Mouse (Mus musculus): ENCODE data around the gene Rreb1. TPM values are rescaled to one million over a fixed set of nuclear protein-coding genes. Genes with fewer than 3 reads are reported as not detected.

The Rreb1 gene
- total RNA-seq, 2 experiments from 2014 or later: 41.9 to 61.8 TPM

DNA sequence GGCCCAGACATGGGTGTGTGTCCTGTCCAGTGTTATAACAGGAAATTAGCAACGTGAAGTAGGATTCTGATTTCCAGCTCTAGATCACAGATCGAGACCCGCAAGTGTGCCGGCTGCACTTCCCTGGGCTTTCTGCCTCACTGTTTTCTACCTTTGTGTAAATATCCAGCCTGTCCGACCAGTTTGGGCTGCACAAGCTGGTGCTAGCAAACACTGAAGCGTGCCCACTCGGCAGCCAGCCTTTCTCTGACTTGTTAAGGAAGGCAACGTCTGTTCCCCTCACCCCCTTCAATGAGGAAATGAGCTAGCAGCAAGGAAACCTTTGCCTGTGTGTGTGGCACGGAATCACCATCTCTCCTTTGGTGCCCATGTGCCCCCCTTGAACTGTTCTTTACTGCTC, 129.9 kb downstream of the Rreb1 start:
- DNase-seq (ENCODE audit: extremely low spot score in 1 of 2, low spot score in 1 of 2): no peak

GRCm38 (mm10) chr13:37908493-37908892, 130.3 kb downstream of the Rreb1 start:
- DNase-seq (ENCODE audit: extremely low spot score in 1 of 2, low spot score in 1 of 2): no peak

- DNase-seq (ENCODE audit: extremely low spot score in 1 of 2, low spot score in 1 of 2): no peak
Observed at GRCm38 (mm10) chr13:37909225-37909624, 131.0 kb downstream of the Rreb1 start.

DNA sequence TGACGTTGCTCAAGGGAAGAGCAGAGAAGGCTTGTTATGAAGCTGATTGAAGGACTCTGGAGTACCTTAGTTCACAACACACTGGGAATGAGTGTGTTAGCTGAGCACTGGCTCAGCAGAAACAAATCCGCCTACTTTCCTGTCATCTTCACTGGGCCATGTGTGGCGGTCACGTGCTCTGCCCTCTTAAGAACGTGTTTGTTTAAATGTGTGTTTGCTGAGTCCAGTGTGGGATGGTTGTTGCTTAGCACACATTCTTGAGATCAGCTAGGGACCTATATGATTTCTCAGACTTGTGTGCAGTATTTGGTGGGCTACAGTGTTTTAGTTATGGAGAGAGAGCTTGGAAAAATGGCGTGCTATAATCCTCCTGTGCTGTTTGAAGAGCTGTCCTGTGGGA, 133.8 kb downstream of the Rreb1 start:
- no peak for DNase-seq (ENCODE audit: extremely low spot score in 1 of 2, low spot score in 1 of 2)

- no peak for DNase-seq (ENCODE audit: extremely low spot score in 1 of 2, low spot score in 1 of 2)
Observed at GRCm38 (mm10) chr13:37912591-37913467, 134.6 kb downstream of the Rreb1 start.

DNA sequence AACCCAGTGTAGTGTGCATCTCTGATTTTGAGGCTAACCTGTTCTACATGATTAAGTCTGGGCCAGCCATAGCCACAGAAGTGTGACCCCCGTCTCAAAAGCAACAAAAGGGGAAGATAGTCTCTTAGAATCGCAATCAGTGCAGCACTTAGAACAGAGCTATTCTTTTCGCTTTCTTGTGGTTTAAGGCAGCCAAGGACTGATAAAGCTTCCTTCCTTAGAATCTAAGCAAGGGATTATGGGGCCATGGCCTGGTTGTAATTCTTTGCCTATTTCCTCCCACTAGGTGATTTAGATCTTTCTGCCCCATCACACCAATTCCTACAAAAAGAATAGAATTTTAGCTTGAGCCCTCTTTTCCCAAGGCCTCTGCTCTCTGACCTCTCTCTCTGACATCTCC, 135.8 kb downstream of the Rreb1 start:
- DNase-seq (ENCODE audit: extremely low spot score in 1 of 2, low spot score in 1 of 2): no peak

DNA sequence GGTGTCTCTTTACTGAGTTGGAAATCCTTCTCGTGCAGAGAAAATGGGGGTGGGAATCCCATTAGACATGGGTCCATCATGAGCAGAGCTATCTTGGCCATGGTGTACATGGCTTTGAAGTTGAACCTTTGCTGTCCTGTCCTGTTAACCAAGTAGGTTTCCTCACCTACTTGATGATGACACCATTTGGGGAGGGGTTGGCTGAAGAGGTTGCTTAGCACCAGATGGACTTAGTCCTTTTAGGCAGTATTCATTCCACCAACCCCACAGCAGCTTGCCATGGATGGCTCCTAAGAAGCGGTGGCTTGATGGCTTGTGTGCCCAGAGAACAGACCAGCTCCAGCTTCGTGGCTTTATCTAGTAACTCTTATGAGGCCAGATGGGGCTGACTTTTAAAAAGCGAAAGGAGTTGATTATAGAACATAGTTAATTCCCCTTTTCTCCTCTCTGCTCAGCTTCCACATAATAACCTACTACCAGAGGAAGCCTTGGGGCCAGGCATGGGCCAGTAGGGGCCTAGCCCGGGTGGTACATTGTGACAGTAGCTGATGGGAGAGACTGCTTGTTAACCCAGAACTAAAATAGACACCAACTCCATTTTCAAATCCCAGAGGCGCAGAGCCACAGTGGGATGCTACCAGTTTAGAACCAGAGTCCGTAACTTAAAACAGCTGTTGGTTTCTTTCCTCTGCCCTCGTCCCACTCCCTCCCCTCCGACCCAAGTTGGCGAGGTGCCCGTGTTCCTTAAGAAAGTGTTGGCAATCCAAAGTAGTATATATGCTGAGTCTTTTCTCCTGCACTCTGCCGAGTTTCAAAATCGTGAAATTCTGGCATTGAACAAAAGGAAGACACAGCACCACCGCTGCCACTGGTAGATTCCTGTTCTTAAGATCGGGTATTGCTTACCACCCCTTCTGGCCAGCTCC, 140.4 kb downstream of the Rreb1 start:
- no peak for DNase-seq (ENCODE audit: extremely low spot score in 1 of 2, low spot score in 1 of 2)

DNA sequence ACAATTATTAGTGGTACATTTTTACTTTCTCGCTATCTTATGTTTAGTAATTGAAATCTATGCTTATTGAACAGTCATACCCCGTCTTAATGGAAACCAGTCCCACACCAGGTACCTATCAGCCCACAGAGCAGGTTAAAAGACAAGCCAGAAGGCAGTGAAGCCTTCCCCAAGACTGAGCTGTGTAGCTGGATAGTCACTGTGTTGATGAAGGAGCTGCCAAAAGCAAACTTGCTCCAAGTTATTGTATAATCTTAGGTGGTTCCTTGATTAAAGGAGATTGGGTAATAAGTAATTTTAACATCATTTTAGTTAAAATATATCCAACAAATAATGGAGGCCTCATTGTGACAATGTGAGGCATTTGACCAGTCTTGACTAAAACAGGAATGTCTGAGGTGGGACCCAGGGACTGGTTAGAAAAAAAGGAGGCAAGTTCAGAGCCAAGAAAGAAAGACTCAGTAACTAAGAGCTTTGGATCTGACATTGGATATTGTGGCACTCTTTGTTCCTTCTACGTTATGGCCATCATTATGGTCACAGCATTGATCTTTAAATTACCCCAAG, 141.6 kb downstream of the Rreb1 start:
- no peak for DNase-seq (ENCODE audit: extremely low spot score in 1 of 2, low spot score in 1 of 2)

- no peak for DNase-seq (ENCODE audit: extremely low spot score in 1 of 2, low spot score in 1 of 2)
Observed at GRCm38 (mm10) chr13:37920727-37921126, 142.5 kb downstream of the Rreb1 start.

DNA sequence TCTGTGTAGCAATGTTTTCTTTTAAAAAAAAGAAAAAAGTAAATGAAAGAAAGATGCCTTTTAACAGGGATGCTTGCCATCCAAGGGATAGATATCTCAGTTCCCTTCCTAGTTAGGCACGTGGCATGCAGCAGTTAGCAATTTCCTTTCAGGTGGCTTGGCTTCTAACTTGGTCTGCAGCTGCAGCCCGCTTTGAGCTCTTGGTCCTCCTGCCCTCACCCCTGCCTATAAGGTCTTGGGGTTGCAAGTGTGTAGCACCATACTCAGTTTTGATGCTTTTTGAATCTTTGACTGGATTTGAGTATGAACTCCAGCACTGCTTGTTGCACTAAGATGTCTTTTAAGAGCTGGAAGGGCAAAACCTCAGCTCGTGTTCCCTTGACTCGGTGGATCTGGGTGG, 144.9 kb downstream of the Rreb1 start:
- no peak for DNase-seq (ENCODE audit: extremely low spot score in 1 of 2, low spot score in 1 of 2)

DNA sequence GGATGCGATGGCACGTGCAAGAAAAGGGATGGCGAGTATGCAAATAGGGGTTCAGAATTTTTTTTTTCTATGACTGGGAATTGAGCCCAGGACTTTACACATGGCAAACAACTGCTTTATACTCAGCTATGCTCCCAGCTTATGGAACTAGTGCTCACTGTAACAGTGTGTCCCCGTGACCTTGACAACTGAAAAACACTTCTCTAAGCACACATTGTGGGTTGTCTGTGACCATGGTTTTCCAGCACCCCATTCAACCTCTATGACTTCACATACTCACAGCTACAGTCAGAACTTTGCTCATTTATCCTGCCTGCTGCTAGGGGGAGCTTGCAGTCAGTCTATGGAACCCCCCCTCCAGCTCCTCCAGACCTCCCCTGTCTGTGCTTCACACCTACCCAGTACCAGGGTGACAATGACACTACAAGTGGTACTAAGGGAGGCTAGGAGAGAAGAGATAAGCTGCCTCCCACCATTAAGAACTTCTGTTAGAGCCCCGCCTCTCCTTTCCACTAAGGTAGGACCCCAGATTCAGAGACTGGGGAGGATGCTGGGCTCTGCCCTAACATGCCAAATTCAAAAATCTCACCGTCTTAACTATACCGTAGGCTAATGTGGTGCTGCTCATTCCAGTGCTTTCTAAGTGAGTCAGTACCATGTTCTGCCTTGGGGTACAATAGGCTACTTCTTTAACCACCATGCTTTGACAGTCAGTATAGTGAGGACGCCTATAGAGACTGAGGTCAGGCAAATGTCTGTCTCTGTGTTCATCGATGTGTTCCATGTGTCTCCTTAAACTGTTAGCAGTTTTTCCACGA, 145.7 kb downstream of the Rreb1 start:
- DNase-seq (ENCODE audit: extremely low spot score in 1 of 2, low spot score in 1 of 2): no peak

DNA sequence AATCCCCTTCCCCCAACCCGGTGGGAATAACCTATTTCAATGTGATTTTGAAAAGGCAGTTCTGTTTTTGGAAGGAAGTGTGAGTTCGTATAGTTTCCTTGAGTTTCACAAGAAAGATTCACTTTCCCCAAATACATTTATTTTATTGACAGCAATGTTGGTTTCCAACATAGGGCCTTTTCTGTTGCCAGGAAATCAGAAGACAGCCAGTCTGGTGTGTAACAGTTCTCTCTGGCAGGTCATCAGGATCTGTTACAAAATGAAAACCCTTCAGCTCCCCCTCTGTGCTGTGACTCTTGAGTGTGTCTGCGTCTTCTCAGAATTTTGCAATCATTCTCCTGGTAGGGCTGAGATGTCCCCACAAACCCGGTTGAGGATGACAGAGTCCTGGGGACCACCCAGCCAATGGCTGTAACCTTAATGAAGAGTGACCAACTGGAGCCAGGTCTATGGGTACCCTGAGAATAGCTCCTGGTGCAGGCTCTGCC, 146.3 kb downstream of the Rreb1 start:
- no peak for DNase-seq (ENCODE audit: extremely low spot score in 1 of 2, low spot score in 1 of 2)

DNA sequence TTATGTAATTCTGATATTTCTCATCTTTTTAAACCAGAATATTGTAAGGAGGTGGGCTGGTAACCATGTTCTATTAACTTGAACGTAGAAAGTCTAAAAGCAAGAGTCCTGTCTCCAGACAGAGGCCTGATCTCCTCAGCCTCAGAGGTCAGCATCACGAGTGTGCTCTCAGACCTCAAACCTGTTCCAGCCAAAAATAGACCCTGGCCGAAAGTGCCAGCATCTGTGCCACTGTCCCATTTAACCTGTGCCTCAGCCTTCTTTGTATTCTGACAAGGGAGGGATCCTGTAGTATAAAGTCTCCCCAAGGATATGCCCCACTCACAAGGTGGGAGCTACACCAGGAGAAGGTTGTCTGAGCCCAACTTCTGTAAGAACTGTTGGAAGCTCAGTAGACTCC, 148.2 kb downstream of the Rreb1 start:
- no peak for DNase-seq (ENCODE audit: extremely low spot score in 1 of 2, low spot score in 1 of 2)

DNA sequence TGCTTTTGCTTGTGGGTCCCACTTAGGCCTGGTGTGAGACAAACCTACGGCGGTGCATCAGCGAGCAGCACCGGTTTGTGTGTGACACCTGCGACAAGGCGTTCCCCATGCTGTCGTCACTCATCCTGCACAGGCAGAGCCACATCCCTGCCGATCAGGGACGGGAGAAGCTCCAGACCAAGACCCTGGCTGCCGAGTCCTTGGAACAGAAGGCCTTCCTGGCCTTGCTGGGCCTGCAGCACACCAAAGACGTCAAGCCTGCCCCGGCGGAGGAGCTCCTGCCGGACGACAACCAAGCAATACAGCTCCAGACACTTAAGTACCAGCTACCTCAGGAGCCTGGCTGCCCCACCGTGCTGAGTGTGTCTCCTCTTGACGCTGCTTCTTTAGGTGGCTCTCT, 151.3 kb downstream of the Rreb1 start:
- no peak for DNase-seq (ENCODE audit: extremely low spot score in 1 of 2, low spot score in 1 of 2)

GRCm38 (mm10) chr13:37930091-37930490, 151.9 kb downstream of the Rreb1 start:
- DNase-seq (ENCODE audit: extremely low spot score in 1 of 2, low spot score in 1 of 2): no peak

DNA sequence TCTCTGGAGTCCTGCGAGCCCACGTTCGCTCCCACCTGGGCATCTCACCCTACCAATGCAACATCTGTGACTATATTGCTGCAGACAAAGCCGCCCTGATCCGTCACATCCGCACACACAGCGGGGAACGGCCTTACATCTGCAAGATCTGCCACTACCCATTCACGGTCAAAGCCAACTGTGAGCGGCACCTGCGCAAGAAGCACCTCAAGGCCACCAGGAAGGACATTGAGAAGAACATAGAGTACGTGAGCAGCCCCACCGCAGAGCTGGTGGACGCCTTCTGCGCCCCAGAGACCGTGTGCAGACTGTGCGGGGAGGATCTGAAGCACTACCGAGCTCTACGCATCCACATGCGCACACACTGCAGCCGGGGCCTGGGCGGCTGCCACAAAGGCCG, 152.4 kb downstream of the Rreb1 start:
- DNase-seq (ENCODE audit: extremely low spot score in 1 of 2, low spot score in 1 of 2): no peak

DNA sequence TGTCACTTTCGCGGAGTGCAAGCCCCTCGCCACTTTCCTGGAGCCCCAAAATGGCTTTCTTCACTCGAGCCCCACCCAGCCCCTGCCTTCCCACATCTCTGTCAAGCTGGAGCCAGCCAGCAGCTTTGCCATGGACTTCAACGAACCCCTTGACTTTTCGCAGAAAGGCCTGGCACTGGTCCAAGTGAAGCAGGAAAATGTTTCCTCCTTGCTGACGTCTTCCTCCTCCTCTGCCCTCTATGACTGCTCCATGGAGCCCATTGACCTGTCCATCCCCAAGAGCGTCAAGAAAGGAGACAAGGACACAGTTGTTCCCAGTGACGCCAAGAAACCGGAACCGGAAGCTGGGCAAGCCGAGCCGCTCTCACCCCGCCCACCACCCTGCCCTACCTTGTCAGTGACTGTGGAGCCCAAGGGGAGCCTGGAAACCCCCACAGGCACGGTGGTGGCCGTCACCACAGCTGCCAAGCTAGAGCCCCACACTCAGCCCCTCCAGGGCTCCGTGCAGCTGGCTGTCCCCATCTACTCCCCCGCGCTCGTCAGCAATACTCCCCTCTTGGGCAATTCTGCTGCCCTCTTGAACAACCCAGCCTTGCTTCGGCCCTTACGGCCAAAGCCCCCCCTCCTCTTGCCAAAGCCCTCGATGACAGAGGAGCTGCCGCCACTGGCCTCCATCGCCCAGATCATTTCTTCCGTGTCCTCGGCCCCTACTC, 153.2 kb downstream of the Rreb1 start:
- DNase-seq (ENCODE audit: extremely low spot score in 1 of 2, low spot score in 1 of 2): no peak

DNA sequence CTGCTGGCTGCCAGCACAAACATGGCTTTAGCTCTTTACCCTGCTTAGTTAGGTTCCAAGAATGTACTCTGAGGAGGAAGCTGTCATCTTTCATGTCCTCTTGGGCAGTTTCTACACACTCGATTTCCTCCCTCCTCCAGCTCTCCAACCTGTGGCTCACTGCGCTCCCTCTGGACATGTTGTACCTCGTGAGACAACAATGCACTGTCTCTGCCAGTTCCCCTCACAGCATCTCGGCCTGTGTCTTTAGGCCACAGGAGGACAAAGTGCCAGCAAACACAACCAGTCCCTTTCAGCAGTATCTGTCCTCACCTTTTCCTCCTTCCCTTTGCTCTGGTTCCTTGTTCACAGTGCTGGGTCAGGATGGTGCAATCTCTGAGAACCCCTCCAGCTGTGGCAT, 155.9 kb downstream of the Rreb1 start:
- no peak for DNase-seq (ENCODE audit: extremely low spot score in 1 of 2, low spot score in 1 of 2)

DNA sequence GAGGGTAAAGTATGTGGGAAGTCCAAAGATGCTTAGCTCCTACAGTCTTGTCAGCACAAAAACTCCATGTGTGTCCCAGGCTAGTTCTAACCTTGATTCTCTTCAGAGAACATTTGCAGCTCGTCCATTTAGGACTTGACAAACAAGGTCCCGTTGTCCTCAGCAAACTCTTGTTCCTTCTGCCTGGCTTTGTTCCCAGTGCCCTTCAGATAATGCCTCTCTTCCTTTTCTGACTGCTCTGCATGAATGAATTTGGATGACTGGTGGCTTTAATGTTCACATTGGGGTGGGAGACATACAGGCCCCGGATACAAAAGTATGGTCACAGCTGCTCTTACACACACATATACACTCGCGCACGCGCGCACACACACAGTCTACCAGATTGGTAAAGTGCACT, 156.7 kb downstream of the Rreb1 start:
- DNase-seq (ENCODE audit: extremely low spot score in 1 of 2, low spot score in 1 of 2): no peak

Data from layer of hippocampus, postnatal 25 days (tissue).